Mouse (Mus musculus) urinary bladder, adult 2 months (tissue): ENCODE measurements around the gene Caprin1. TPM values are rescaled to one million over a fixed set of nuclear protein-coding genes. Genes with fewer than 3 reads are reported as not detected.

Experiments
- DNase-seq: peaks from one replicate; pipeline ENCODE4 v3.0.0; 2022; ENCODE audit warnings: low spot score
- polyA plus RNA-seq: library from polyadenylated mRNA; depleted of rRNA; stranded (reverse); fragments of >200 nt; gene quantifications from 2 replicates; pipeline ENCODE4 v1.2.3, GENCODE M21; 2012; rRNA removed

The Caprin1 gene
- polyA plus RNA-seq: 107 and 119 TPM in 2 replicates

DNA sequence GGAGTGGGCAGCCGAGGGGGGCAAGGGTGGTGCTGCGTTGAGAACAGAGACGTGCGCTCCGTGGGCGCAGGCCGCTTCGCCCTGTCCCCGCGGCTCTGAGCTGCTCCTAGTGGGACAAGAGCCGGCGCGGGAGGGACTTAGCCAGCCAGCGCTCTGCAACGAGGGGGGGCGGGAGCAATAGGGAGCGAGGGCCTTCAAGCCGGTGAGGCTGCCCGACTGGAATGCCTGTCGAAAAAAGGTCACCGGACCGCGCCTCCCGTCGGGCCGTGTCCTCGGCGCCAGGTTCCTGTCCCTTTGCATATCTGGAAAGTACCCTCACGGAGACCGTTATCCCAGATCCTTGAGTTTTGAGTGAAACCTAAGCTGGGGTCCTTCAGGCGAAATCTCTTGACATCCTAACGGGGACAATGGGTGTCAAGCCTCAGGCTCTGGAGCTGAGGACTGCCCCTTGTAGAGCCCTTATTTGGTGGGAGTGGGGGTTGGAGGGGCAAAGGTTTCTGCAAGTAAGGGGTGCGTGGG lies at the start of gene Caprin1:
Gene Caprin1 (minus strand): TSS at position 159 of the 519 bp plus-strand sequence.
- peak; percentile 95 for DNase-seq

- DNase-seq: no peak
These were observed 49.4 kb upstream of the Caprin1 start for GRCm38 (mm10) chr2:103846875-103847274.

- DNase-seq: no peak
These were observed 48.8 kb upstream of the Caprin1 start for GRCm38 (mm10) chr2:103846271-103846670.

DNA sequence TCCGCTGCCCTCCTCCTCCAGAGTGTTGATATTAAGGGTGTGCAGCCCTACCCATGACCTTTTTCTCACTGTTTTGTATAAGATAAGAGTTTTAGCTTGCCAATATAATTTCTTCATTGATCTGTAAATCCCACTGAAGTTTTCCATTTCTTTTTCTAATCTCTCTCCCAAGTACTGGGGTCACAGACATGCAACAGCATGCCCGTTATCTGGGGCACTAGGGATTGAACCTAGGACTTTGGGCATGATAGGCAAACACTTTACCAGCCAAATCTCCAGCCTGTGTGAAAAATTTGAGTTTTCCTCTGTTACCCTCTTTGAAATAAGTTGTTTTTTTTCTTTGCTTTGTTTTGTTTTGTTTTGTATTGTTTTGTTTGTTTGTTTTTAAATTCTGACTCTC lies 46.6 kb upstream of the Caprin1 start:
- DNase-seq: no peak

GRCm38 (mm10) chr2:103843321-103843720 lies 45.9 kb upstream of the Caprin1 start:
- no peak for DNase-seq

GRCm38 (mm10) chr2:103842299-103842698 lies 44.9 kb upstream of the Caprin1 start:
- DNase-seq: no peak

- no peak for DNase-seq
These were observed 41.0 kb upstream of the Caprin1 start for GRCm38 (mm10) chr2:103838483-103838882.

DNA sequence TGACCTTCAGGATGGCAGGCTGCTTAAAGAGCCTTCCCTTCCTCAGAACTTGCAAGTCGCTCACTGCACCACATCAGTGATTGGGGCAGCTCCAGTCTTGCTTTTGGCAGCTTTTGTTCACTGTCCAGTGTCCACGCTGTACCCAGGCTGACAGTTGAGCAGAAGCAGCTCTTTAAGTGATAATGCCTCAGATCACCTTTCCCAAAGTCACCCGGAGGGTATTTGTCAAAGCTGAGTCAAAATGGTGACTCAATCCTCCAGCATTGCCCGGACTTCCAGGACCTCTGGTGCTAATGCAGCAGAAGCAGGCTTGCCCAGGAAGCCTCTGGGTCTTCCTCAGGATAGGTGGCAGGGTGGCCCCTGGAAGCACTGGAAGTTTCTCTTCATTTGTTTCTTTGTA lies 39.7 kb upstream of the Caprin1 start:
- DNase-seq: no peak

GRCm38 (mm10) chr2:103835614-103836395 lies 38.4 kb upstream of the Caprin1 start:
- no peak for DNase-seq

GRCm38 (mm10) chr2:103833816-103834445 lies 36.5 kb upstream of the Caprin1 start:
- no peak for DNase-seq

GRCm38 (mm10) chr2:103832899-103833298 lies 35.5 kb upstream of the Caprin1 start:
- no peak for DNase-seq

- DNase-seq: no peak
These were observed 31.5 kb upstream of the Caprin1 start for GRCm38 (mm10) chr2:103828900-103829299.

- no peak for DNase-seq
These were observed 27.5 kb upstream of the Caprin1 start for GRCm38 (mm10) chr2:103824916-103825315.

DNA sequence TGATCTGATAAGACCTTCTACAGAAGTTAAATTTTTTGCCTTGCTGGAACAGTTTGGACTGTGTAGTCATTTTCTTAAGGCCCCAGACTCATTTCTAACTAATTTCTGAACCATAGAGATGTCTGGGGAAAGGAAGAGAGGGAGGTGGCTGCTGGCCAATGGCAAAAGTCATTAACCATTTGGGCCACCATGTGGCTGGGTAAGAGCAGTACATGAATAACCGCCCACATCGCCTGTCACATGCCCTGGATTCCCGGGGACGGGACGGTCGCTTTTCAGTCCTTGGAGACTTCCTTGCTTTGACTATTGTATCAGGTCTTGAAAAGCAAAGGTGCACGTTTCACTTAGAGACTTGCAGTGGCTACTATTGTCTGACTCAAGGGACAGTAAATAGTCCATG lies 25.1 kb upstream of the Caprin1 start:
- DNase-seq: no peak

DNA sequence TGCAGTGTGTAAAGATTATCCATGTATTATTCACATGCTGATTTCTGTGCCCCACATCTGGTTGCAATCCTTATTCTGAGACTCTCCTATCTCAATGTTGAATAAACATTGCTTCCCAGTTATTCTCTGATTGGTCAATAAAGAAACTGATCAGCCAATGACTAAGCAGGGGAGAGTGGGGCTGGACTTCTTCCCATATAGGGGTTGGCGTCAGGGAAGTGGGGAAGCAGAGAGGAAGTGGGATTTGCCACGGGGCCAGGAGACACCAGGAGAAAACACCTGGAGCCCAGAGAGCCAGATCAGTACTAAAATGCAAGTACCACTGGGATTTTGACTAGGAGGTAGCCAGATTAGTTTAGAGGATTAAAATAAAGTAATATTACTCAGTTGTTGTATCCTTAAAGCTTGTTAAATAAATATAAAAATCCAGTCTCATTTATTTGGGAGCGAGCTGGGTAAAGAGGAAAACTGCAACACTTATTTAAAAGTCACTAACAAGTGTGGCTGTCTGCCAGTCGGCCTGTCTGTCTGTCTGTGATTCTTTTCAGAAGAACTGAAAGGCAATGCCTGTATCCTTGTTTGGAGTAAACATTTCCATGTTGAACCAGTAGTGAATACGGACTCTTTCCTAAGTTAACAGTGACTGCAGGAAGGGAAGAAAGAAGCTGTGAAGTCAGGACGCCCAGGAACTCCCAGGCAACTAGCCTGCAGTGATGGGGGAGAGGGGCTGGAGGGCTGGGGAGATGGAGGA lies 19.9 kb upstream of the Caprin1 start:
- no peak for DNase-seq

DNA sequence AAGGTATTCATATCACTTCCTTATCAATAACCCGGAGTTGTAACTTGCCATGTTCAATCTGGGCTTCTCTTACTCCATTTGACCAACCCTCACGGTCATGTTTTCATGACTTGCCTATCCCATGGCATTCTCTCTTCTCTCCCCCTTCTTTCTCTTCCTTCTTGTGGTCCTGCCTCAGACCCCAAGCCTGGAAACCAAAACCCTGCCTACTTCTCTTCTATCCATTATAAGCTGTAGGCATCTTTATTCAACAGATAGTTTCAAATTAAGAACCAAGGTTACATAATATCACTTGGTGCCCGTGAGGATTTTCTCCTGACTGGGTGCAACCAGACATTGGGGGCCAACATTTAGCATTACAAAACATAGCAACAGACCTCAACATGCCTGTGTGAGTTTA lies 18.5 kb upstream of the Caprin1 start:
- DNase-seq: no peak

DNA sequence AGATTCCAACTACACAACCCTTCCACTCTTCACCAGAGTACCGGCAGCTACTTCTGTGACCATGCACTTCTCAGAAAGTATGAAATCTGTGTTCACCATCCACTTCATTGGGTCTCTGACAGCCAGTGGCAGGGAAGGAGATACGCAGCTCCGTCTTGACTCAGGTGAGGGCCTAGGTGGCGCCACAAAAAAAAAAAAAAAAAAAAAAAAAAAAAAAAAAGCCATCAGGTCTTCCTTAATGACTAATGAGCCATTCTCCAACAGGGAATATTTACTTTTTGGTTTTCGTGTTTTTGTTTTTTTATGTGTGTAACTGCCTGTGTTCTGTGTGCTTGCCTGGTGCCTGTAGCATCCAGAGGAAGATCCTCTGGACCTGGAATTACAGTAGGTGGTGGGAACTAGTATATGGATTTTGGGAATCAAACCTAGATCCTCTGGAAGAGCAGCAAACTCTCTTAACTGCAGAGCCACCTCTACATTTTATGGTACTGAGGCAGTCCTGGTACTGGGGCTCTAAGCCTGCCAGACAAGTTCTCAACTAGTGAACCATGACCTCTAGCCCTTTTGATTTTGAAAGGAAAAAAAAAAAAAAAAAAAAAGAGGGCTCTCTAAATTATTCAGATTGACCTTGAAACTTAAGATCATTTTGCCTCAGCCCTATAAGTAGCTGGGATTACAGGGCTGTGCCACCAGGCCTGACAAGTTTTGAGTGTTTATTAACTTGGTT lies 14.2 kb upstream of the Caprin1 start:
- DNase-seq: no peak

DNA sequence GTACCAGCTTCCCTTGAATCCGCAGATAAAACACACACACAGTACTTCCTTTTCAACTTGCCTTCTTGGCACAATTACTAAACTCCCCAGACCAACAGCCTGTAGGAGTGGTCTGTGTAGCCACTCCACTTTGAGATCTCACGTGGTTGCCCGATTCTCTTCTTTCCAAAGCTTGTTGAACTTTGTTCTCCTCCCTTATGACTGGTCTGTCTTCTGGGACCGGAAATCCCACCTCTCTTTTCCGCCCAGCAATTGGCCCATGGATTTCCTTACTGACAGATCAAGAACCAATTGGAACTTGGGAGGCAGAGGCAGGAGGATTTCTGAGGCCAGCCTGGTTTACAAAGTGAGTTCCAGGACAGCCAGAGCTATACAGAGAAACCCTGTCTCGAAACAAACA lies 13.0 kb upstream of the Caprin1 start:
- DNase-seq: no peak

DNA sequence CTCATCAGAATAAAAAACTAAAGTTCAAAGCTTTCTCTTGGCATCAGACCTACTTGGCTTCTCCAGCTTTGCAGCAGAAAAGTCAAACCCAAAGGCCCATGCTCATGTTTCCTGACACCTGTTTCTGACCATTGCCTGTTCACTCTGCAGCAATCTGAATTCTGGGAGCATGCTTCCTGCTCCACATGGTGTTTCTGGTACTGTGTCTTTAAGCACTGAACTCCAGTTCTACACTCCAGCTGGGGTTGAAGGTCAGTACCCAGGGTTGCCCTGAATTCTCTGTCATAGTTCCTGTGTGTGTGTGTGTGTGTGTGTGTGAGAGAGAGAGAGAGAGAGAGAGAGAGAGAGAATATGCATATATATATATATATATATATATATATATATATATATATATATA lies 11.0 kb upstream of the Caprin1 start:
- no peak for DNase-seq

DNA sequence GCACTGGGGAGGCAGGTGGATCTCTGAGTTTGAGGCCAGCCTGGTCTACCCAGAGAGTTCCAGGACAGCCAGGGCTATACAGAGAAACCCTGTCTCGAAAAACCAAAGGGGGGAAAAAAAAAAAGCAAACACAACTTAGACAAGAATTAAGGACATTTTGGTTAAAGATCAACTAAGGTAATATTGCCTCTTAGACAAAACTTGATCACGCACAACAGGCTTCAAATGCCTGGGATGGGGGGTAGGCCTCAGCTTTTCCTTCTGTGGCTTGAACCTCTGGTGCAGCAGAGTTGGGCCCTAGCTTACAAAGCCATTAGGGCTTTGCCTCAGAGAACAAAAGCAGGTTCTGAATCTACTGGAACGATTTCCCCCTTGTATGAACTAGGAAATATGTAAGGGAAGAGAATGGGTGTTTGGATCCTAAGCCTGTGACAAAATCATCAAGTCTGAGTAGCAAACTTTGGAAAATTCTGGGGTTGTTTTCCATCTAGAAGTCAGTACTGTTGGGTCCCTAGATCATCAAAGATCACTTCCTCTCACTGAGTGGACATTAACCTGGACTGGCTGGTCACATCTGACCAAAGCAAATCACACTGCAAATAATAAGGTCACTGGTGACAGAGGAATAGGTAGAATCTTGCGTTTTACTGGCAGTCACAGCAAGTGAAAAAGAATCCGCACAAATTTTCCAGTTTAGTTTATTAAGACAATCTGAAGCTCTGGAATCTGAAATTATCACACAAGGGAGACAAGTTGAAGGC lies 6.5 kb upstream of the Caprin1 start:
- no peak for DNase-seq

DNA sequence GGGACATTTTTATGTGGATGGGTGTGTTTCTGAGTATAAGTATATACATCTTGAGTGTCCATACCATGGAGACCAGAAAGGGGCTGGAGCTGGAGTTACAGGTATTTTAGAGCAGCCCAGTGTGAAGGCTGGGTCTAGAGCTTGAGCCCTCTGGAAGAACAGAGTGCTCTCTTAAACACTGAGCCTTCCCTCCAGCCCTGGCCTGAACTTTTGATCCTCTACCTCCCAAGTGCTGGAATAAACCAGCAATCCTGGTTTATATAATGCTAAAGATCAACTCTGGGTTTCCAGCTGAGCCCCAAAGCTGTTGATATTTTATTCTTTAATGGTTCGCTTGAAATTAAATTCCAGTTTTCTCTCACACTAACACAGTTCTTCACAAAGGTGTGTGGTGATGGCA lies 5.0 kb upstream of the Caprin1 start:
- no peak for DNase-seq
